Mouse (Mus musculus) G1E (cell line): ENCODE results near the gene Haspin.

Experiments
- CTCF ChIP-seq: IDR thresholded peaks from 2 replicates; pipeline ENCODE4 v1.5.1; 2012; ENCODE audit warnings: low read depth, low read length, inconsistent platforms, mixed read lengths
- GATA1 ChIP-seq: IDR thresholded peaks from 2 replicates; pipeline ENCODE4 v1.6.1; 2012; ENCODE audit warnings: borderline replicate concordance, low read length, inconsistent platforms, mixed read lengths
- TAL1 ChIP-seq: conservative IDR thresholded peaks from 2 replicates; pipeline ENCODE4 v1.6.1; 2012; ENCODE audit warnings: low read depth, low read length, inconsistent platforms, mixed read lengths

GRCm38 (mm10) chr11:73187231-73187630 is 49.1 kb upstream of the Haspin start:
- TF ChIP-seq CTCF = no peak
- no peak for TF ChIP-seq TAL1
- no peak for TF ChIP-seq GATA1
